In genomic region chr1:94880553-94880952, GRCm38 (mm10) we compare ENCODE assay signal across 24 mouse cellular contexts.
"Had no signal": no experiment of that assay in that cellular context is flagged by ENCODE, and none has a peak within 500 bp of the region (broad histone marks: within the 10 kb centered on the region; RNA-seq: fewer than 3 reads in every experiment).

No protein-coding gene starts in this region.

- H3K9me3 ChIP-seq: embryonic facial prominence, embryonic 10.5 days; embryonic facial prominence, embryonic 12.5 days; embryonic facial prominence, embryonic 13.5 days; embryonic facial prominence, embryonic 15.5 days; forebrain, embryonic 10.5 days; forebrain, embryonic 12.5 days; forebrain, embryonic 13.5 days; forebrain, embryonic 15.5 days; heart, embryonic 10.5 days had no signal

- H3K4me2 ChIP-seq: embryonic facial prominence, embryonic 12.5 days; embryonic facial prominence, embryonic 13.5 days; embryonic facial prominence, embryonic 15.5 days; forebrain, embryonic 12.5 days; forebrain, embryonic 13.5 days; forebrain, embryonic 15.5 days had no signal

- H3K4me1 ChIP-seq: embryonic facial prominence, embryonic 10.5 days; embryonic facial prominence, embryonic 12.5 days; embryonic facial prominence, embryonic 13.5 days; embryonic facial prominence, embryonic 15.5 days; forebrain, embryonic 10.5 days; forebrain, embryonic 12.5 days; forebrain, embryonic 13.5 days; forebrain, embryonic 15.5 days; heart, embryonic 10.5 days had no signal

- H3K4me3 ChIP-seq: embryonic facial prominence, embryonic 10.5 days; embryonic facial prominence, embryonic 12.5 days; embryonic facial prominence, embryonic 13.5 days; embryonic facial prominence, embryonic 15.5 days; erythroblast, embryonic 14.5 days; forebrain, embryonic 10.5 days; forebrain, embryonic 12.5 days; forebrain, embryonic 13.5 days; forebrain, embryonic 15.5 days; gastrocnemius, adult 2 months; heart, adult 2 months; heart, embryonic 10.5 days had no signal

- H3K36me3 ChIP-seq: embryonic facial prominence, embryonic 10.5 days; embryonic facial prominence, embryonic 12.5 days; embryonic facial prominence, embryonic 13.5 days; embryonic facial prominence, embryonic 15.5 days; forebrain, embryonic 10.5 days; forebrain, embryonic 12.5 days; forebrain, embryonic 15.5 days; heart, embryonic 10.5 days had no signal

- H3K27me3 ChIP-seq: embryonic facial prominence, embryonic 12.5 days; embryonic facial prominence, embryonic 13.5 days; embryonic facial prominence, embryonic 15.5 days; forebrain, embryonic 12.5 days; forebrain, embryonic 13.5 days; forebrain, embryonic 15.5 days had no signal

- H3K9ac ChIP-seq: embryonic facial prominence, embryonic 12.5 days; embryonic facial prominence, embryonic 13.5 days; embryonic facial prominence, embryonic 15.5 days; forebrain, embryonic 12.5 days; forebrain, embryonic 13.5 days; forebrain, embryonic 15.5 days; forebrain, postnatal 0 days had no signal

- H3K27ac ChIP-seq: embryonic facial prominence, embryonic 10.5 days; embryonic facial prominence, embryonic 12.5 days; embryonic facial prominence, embryonic 13.5 days; embryonic facial prominence, embryonic 15.5 days; forebrain, embryonic 10.5 days; forebrain, embryonic 12.5 days; forebrain, embryonic 13.5 days; forebrain, embryonic 15.5 days; gastrocnemius, adult 2 months; heart, adult 2 months; heart, embryonic 10.5 days had no signal

- DNase-seq: cerebellum, adult 9-11 months; cerebellum, postnatal 10 days; cerebellum, postnatal 14 days; cerebellum, postnatal 25 days; cerebellum, postnatal 36 days; forebrain, postnatal 0 days; gastrocnemius, adult 2 months; gastrocnemius, postnatal 10 days; gastrocnemius, postnatal 14 days; gastrocnemius, postnatal 25 days; gastrocnemius, postnatal 36 days; heart, adult 11 months; heart, adult 18-20 months; heart, adult 2 months had no signal
